Comparison of ENCODE assay signal across 8 mouse cellular contexts in the genomic region with DNA sequence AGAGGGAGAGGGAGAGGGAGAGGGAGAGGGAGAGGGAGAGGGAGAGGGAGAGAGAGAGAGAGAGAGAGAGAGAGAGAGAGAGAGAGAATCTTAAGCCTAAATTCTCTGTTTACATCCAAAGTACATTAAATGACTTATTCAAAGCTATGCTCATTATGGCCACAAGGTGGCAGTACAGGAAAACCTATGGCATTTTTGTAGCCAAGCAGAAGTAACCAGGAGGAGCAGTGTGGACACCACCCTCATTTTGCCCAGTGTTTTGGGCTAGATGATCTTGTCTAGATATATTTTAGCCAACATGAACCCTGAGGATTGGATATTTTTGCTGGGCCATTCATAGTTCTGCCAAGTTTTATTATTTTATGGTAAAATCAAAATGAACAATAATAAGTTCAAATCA. TPM values are rescaled to one million over a fixed set of nuclear protein-coding genes. Genes with fewer than 3 reads are reported as not detected.
DNase-seq lines count a peak whose midpoint lies in the region; ATAC-seq and TF ChIP-seq lines count a peak whose summit lies in the region.

No protein-coding gene starts in this region.

- TF ChIP-seq CTCF in cortical plate, adult 2 months (IDR thresholded peaks at IDR 0.05; ENCODE audit: extremely low read depth, insufficient read depth, low read length): peak; percentile 77

- H3K27ac ChIP-seq in cortical plate, adult 2 months (ENCODE audit: insufficient read depth, low read length): no peak overlapping the region

- H3K4me1 ChIP-seq in cortical plate, adult 2 months (ENCODE audit: control insufficient read depth, insufficient read depth, low read length): no peaks in the 10 kb centered on the region

- DNase-seq in gastrocnemius, postnatal 10 days: peak; percentile 39
- DNase-seq in gastrocnemius, adult 8-10 months (ENCODE audit: low spot score in 2 of 2): no peak
- DNase-seq in urinary bladder, postnatal 14 days (ENCODE audit: low spot score): peak; percentile 53
- no peak for DNase-seq in urinary bladder, adult 18-20 months (ENCODE audit: low spot score in 2 of 2)
- peak; percentile 74 for DNase-seq in induced T-regulatory cell, adult 2 months (ENCODE audit: low read depth)
- DNase-seq in naive thymus-derived CD4-positive, alpha-beta T cell, adult 2 months (ENCODE audit: low read depth): peak; percentile 65

- no peak overlapping the region for H3K4me3 ChIP-seq in cortical plate, adult 2 months (ENCODE audit: insufficient read depth, low read length)

- no peak for TF ChIP-seq POLR2A in cortical plate, adult 2 months (IDR thresholded peaks at IDR 0.05; ENCODE audit: extremely low read depth, insufficient read depth, low read length)

- ATAC-seq in megakaryocyte-erythroid progenitor cell, adult 5-6 weeks (replicated peaks; ENCODE audit: low FRiP score, low TSS enrichment, poor library complexity, severe bottlenecking): no peak; the same call in 1 of the 2 replicates

RNA-seq across cellular contexts. Expression of a gene that starts 21.2 kb away (rescaled TPM):
- total RNA-seq in gastrocnemius, postnatal 10 days (2021): 10 to 100 TPM; 15.0 to 18.4 TPM
- 1 to 10 TPM; 4.5 to 9.3 (median 5.2) TPM for total RNA-seq in gastrocnemius, adult 8-10 months (2022)
- polyA plus RNA-seq in cortical plate, adult 2 months (2012; rRNA removed): 1,141 and 1,161 TPM in 2 replicates
- 0.48 TPM in 1 of 2 replicates, not detected in the other for total RNA-seq in megakaryocyte-erythroid progenitor cell, adult 5-6 weeks (2014; fragmentation: Nextera tagmentation)
- 1.4 TPM in 1 of 2 replicates, not detected in the other for total RNA-seq in megakaryocyte-erythroid progenitor cell, adult 5-6 weeks (2017)

RNA-seq across cellular contexts. Expression of a gene that starts 48.5 kb away (rescaled TPM):
- 100 to 1,000 TPM; 166 to 172 TPM for total RNA-seq in gastrocnemius, postnatal 10 days (2021)
- 100 to 1,000 TPM; 110 to 128 (median 121) TPM for total RNA-seq in gastrocnemius, adult 8-10 months (2022)
- 51.1 and 56.3 TPM in 2 replicates for polyA plus RNA-seq in cortical plate, adult 2 months (2012; rRNA removed)
- total RNA-seq in megakaryocyte-erythroid progenitor cell, adult 5-6 weeks (2014; fragmentation: Nextera tagmentation): not detected in 2 replicates
- not detected in 2 replicates for total RNA-seq in megakaryocyte-erythroid progenitor cell, adult 5-6 weeks (2017)

Comparison
In these comparisons a context has a peak if more than half of its experiments do, and no peak if none do; other contexts are left out.
1. DNase-seq: peak in gastrocnemius, postnatal 10 days (single experiment), urinary bladder, postnatal 14 days (single experiment), induced T-regulatory cell, adult 2 months (single experiment) and naive thymus-derived CD4-positive, alpha-beta T cell, adult 2 months (single experiment); none in gastrocnemius, adult 8-10 months (0 of 2) and urinary bladder, adult 18-20 months (0 of 2).
2. RNA of a gene that starts 48.5 kb away (total RNA-seq): 166 to 172 TPM in gastrocnemius, postnatal 10 days and 110 to 128 TPM in gastrocnemius, adult 8-10 months; not detected in megakaryocyte-erythroid progenitor cell, adult 5-6 weeks; every median in the first group is over 100 times any median in the second.